Mouse (Mus musculus): ENCODE data around the gene Gm20388.
"Not testable (repeated sequence)": the region's sequence is repeated elsewhere in the genome, so short reads cannot be mapped to it uniquely, and the experiment has no call there.

Gene Gm20388

DNA sequence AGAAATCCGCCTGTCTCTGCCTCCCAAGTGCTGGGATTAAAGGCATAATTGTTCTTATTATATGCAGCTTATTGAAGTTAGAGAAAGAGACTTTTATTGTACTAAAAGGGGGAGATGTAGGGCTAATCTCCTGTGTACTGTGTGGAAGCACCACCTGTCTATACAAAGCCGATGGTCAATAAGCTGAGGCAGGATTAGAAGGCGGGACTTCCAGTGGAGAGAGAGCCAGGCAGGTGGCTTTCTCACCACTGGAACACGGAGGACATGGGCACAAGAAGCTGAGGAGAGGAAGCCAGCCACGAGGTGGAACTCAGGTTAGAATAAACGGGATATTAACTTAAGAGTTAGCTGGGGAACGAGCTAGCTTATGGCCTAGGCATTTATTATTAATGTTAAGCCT lies 3152.1 kb downstream of the Gm20388 start, which contains the start of gene Spg7:
Gene Spg7 (plus strand): TSS at position 222 of the 400 bp plus-strand sequence.
- DNase-seq: no peak

DNA sequence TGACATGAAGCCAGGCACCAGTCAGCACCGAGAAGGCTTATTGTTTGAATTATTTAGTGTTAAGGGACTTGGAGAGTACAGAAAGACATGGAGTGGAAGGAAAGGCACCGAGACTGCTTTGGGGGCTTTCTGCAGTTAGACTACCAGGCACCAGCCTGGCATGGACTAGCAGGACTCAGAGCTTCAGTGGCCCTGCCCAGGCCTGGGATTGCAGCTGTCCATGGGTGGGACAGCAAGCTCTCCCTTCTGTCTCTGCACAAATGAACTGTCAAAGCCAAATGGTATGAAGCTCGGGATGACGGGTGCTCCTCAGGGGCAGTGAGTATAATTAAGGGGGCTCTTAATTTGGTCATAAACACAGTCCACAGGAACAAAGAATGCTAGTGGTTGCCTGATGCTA lies 3153.4 kb downstream of the Gm20388 start:
- no peak for DNase-seq

DNA sequence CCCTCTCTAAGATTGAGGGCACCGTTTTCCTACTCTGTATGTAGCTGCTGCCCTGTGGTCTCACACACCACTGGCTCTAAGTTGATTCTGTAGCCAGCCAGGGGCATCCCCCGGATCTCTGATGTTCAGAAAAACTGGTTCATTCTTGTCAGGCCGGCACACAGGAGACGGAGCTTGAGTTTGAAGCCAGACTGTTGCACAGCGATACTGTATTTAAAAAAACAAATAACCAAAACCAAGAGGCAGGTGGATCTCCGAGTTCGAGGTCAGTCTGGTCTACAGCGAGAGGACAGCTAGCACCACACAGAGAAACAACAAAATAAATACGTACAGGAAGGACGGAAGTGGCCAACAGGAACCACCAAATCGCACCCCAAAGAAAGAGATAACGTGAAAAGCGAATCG lies 3154.2 kb downstream of the Gm20388 start:
- DNase-seq: peak; percentile 46

DNA sequence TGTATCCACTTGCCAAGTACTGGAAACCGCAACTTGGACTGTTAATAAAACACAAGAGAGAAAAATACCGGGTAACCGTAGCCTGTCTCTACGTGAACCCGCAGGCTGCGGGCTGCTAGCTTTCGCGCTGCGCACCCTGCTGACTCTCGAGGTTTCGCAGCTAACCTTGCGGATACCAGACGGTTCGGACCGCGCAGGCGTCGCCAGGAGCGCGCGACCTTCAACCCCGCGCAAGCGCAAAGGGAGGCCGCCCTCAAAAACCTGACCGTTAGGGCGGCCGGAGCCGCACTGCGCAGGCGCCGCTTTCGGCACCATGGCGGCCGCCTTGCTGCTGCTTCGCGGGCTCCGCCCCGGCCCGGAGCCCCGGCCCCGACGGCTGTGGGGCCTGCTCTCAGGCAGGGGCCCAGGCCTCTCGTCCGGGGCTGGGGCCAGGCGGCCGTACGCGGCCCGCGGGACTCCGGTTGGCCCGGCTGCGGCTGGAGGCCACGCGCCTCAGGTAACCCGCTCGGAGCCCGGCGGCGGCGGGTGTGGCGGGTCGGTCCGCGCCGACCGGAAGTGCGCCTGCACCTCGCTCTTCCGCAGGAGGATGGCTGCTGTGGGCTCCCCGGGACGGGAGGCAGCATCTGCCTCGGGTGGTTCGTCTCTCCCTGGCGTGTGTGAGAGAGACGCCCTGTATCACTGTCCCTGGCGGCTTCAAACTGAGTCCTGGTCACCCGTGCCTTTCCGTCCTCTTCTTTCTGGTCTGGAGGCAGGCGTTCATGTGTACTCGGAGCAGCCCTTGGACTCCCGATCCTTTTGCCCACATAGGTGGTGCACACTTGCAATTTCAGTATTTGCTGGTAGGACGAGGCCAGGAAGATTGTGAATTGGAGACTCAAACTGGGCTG lies 3154.8 kb downstream of the Gm20388 start:
- DNase-seq: peak; percentile 98

DNA sequence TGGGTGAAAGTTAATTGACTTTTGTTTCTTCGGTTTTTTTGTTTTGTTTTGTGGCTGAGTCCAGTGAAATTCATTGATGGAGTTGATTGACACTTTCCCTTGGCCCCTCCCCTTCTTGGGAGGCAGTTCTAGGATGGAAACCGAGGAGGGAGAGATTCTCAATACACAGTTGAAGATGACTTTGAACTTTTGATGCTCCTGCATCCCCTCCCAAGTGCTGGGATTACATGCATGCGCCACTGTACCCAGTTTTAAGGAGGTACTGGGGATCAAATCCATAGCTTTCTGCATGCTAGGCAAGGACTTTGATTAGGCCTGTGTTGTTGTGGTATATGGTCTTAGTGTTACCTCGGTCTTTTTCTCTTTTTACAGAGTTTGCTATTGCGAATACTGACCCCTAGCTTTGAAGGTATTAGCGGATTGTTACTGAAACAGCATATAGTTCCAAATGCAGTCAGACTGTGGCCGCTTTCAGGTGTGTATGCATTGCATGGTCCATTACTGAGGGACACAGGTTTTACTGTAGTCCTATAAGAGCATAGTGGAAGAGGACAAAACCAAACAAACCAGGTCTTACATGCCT lies 3155.6 kb downstream of the Gm20388 start:
- DNase-seq: peak; percentile 29

DNA sequence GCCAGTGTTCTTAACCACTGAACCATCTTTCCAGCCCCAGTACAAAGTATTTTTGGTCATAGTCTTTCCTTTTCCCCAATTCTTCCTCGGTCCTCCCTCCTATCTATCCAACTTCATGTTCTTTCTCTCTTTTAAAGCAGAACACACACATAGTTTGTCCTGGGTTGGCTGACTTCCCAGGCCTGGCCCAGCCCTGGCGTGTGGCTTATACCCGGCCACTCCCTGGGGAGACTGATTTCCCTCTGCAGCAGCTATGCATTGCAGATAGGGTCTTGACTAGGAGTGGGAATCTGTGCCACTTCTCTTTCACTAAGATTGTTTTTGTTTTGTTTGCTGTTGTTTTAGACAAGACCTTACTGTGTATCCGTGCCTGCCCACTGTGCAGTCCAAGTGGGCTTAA lies 3160.5 kb downstream of the Gm20388 start:
- DNase-seq: no peak

DNA sequence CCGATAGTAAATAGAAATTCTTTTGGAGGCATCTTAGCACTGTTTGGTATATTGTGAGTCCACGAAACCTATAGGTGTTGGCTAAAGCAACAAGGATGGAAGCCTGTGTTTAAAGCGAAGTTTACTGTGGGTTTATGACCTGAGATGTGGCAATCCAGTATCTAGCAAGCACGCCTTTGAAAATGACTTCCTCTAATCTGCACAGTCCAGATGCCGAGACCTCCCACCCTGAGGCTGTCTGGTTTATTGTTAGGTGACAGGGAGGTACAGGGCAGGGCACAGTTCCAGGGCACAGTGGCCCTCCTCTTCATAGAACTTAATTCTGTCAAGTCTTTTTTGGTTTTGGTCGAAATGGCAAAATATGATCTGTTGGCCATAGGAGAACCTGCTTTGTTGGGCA lies 3166.6 kb downstream of the Gm20388 start:
- peak; percentile 32 for DNase-seq

DNA sequence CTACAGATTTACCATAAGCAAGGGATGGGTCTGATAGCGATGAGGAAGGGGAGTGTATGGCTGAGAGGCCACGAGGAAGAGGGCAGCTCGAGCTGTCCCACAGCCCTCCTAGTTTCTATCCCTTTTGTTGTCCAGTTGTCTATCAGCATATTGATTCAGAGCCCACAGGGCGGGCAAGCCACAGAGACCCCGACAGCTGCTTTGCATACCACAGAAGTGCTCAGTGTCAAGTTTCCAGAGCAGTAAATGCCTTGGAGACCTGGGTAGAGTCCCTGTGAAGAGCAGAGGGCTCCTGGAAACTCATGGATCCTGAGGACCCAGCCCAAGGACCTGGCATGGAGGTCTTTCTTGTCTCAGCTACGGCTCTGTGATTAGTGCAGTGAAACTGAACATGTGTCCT lies 3172.4 kb downstream of the Gm20388 start:
- DNase-seq: no peak

DNA sequence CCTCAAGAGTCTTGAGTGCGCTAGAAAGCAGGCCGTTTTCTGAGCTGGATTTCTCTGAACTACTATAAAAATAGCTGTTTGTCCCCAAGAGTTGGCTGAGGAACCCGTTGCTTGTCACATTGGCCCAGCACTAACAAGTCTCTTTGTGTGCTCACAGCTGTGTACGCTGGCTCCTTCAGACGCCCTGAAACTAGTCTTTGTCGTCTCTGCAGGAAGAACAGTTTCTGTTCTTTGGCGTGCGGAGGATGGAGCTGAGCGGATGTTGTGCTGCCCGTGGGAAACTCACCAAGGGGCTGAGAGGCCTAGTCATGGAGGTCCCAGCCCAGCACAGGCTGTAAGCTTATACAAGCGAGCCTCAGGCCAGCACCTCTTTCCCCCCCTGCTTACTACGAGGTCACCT lies 3173.0 kb downstream of the Gm20388 start:
- DNase-seq: no peak

DNA sequence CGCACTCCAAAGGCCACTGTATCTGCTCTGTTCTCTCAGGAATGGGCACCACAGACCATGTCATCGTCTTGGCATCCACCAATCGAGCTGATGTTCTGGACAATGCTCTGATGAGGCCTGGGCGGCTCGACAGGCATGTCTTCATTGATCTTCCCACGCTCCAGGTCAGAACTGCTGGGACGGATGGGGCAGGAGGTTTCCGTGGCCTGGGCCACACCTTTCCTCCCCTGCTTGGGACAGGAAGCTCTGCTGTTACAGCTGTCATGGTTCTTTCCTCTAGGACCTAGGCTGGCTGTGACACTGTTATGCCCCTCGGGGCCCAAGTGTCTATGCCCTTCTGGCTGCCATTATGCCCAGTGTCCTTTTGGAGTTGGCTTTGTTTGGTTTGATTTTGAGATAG lies 3176.6 kb downstream of the Gm20388 start:
- DNase-seq: no peak

DNA sequence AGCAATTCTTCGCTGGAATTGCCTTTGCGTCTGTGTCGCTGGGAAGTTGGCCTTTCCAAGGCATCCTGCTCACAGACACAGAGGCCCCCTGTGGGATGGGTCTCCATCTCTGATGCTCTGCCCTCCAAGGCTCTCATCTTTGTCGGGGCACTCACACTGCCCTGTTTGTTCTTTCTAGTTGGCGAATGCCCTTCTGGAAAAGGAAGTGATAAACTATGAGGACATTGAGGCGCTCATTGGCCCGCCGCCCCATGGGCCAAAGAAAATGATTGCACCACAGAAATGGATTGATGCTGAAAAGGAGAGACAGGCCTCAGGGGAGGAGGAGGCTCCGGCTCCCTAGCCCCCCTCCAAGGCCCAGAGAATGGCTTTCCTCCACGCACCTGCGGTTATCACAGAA lies 3186.6 kb downstream of the Gm20388 start:
- DNase-seq: no peak

DNA sequence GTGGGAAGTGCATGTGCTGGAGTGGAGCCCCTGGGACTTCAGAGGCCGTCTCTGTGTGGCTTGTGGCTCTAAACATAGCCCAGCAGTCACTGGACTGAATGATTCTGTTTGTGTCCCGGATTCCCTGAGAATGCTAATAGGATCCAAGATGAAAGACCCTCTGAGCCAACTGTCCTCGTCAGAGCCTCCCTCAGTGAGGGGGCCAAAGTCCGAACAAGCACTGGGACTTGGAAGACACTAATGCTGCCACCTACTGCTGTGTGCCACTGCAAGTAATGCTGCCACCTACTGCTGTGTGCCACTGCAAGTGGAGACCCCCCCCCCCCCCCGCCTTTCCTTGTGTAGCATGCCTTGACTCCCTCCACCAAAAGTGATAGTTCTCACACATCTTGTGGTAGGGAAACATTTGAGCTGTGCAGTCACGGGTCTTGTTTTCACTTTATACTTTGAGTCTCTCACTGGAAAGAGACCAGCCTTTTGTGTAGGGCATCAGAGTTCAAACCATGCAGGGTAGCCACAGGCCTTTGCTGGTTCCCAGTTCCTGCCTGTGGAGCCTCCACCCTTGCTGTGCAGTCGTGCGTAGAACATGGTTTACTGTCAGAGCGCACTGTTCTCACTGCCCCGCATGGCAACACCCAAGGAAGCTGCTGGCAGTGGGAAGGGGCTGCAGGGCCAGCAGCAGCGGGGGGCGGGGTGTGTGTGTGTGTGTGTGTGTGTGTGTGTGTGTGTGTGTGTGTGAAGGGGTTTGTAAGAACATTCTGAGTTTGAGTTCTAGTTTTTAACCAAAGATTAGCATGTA lies 3187.3 kb downstream of the Gm20388 start:
- DNase-seq: no peak

DNA sequence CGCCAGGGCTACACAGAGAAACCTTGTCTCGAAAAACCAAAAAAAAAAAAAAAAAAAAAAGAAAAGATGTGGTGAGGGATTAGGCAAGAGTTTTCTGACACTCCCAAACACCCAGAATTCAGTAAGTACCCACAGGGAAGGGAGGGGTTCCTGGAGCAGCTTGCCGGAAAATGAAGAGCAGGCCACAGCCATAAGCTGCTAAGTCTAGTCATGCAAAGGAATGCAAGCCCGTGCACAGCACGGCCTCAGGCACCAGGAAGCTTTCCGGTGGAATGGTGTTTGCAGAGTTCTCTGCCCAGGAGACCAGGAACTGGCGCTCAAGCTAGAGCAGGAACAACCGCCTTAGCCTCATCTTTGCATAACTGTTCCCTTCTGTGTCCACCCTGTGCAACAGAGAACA lies 3189.6 kb downstream of the Gm20388 start:
- no peak for DNase-seq

DNA sequence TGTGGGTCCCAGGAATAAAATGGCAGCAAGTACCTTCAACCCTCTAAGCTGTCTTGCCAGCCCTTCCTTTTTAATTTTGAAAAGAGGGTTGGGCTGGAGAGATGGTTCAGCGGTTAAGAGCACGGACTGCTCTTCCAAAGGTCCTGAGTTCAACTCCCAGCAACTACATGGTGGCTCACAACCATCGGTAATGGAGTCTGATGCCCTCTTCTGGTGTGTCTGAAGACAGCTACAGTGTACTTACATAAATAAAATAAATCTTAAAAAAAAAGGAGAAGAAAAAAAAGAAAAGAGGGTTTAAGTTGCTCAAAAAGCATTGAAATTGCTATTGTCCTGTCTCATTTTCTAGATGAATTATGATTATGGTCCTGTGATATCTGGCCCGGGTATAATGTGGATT lies 3190.6 kb downstream of the Gm20388 start:
- no peak for DNase-seq

DNA sequence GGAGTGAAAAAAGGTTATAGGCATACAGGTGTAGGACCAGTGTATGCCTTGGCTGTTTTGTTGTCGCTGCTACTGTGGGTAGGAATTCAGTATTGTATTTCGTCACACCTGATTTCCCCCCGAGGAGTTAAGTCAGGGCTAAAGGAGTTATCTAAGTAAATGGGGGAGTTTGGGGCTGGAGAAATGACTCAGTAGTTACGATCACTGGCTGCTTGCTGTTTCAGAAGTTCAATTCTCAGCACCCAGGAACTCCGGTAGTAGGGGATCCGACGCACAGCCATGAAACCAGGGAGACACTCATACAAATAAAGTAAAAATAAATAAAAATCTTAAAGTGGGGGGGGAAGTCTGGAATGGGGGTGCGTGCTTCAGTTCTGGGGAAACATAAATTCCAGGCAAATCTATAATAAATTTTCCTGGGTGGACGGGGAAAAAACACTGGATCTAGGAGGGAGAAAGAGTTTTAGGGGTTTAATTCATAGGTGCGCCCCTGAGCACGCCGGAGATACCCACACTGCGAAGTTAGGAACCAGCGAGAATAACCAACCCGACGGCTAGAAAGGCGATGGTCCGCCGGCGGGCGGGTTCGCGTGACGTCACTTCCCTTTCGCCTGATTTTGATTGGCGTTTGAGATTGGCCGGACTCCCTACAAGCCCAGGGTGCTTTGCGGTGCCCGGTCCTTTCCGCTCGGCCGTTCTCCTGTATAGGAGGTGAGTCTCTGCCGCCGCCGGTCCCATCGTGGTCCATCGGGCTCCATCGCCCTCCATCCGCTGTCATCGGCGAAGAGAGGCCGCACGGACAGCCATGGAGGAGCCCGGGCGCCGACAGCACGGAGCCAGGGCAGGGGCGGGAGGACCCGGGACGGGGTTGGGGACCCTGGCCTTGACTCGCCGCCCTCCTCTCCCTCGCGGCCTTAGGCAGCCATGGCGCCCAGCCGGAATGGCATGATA lies 3191.4 kb downstream of the Gm20388 start, which contains the start of gene Rpl13:
Gene Rpl13 (plus strand): TSS at position 616 of the 951 bp plus-strand sequence.
- DNase-seq: peak; percentile 96

DNA sequence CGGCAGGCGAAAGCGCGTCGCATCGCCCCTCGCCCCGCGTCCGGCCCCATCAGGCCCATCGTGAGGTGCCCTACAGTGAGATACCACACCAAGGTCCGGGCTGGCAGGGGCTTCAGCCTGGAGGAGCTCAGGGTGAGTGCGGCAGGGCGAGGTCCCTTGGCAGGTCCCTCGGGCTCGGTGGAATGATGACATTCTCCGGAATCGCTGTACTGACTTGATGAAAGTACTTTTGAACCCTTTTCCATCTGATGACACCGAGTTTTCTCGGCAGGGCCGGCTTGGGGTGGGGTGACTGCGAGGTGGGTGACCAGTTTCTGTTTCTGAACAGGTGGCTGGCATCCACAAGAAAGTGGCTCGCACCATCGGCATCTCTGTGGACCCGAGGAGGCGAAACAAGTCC lies 3192.2 kb downstream of the Gm20388 start:
- DNase-seq: not testable (repeated sequence)

DNA sequence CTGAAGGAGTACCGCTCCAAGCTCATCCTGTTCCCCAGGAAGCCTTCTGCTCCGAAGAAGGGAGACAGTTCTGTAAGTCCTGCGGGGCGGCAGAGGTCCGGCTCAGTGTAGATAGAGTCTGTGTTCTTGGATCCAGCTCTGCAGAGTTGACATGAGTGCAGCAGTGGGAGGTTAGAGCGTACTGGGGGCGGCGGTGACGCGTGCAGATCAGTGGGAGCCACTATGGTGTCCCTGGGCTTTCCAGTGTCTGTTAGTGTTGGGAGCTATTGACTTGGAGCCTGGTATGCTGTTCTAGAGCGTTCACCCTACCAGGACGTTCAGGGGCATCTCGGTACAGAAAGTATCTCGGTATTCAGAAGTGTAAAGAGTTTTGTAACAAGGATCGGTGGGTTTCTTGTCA lies 3192.6 kb downstream of the Gm20388 start:
- no peak for DNase-seq

DNA sequence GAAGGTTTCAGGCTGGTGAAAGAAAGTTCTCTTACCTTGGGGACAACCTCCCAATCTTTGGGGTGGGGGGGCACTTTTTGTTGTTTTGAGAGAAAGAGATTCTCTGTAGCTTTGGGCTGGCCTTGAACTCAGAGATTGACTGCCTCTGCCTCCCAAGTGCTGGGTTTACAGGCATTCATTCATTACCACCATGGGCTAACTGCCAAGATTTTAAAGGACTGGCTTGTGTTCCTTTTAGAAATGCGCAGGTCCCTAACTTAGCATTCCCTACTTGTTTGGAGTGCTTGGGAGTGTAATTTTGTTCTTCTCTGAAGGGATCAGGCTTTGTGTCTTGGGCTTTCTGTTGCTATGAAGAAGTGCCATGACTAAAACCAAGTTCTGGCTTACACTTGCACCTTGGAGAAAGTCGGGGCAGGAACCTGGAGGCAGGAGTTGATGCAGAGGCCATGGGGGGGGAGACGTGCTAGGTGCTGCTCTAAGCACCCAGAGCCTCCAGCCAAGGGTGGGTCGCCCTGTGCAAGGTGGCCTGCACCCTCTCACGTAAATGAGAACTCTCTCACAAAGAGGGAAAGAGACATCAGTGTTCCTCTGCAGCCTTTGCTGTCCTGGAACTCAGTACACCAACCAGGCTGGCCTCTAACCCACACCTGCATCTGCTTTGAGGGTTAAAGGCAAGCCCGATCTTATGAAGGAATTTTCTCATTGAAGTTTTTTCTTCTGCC lies 3193.6 kb downstream of the Gm20388 start:
- DNase-seq: no peak

DNA sequence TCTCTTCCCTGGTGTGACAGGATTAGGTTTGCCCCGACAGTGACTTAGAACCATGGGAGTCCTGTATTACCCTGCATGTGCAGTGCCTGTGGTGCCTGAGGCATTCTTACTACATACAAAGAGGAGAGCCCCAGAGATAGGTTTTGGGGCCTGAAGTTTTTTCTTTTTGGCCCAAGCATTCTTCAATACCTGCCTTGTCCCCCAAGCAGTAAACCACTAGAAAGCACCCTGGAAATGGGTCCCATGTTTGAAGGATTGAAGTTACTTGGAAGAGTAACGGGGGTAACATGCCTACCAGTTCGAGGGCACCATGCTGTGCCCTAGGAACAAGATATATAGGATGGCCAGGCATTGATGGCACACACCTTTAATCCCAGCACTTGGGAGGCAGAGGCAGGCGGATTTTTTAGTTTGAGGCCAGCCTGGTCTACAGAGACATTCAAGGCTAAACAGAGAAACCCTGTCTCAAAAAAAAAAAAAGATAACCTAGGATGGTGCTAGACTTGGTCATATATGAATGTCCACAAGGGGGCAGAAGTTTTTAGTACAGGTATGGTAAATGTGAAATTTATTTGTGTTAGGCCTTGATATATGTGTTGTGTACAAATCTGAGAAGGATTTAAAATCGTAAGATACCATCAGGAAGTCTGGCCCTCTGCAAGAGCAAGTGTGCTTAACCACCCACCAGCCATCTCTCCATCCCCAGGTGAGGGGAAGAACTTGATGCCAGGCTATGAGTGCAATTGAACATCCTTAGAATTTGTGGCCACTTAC lies 3195.1 kb downstream of the Gm20388 start:
- no peak for DNase-seq

DNA sequence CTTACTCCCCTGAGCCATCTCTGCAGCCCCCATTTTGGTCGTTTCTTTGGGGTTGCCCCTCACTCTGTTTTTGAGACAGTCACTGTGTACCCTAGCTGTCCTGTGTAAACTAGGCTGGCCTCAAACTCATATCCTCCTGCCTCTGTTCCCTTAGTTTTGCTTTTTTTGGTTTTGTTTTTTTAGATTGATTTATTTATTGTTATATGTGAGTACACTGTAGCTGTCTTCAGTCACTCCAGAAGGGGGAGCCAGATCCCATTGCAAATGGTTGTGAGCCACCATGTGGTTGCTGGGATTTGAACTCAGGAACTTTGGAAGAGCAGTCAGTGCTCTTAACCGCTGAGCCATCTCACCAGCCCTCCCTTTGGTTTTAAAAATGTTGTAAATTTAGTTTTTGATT lies 3195.9 kb downstream of the Gm20388 start:
- no peak for DNase-seq

DNA sequence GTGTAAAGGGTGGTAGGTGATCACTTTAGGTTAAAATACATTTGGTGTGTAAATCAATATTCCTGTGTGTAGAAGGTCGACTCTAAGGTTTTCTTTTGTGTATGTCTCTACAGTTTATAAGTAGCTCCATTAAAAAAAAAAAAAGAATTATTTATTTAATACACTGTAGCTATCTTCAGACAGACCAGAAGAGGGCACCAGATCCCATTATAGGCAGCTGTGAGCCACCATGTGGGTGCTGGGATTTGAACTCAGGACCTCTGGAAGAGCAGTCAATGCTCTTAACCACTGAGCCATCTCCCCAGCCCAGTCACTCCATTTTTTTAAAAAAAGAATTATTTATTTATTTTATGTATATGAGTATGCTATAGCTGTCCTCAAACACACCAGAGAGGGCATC lies 3197.4 kb downstream of the Gm20388 start:
- no peak for DNase-seq

Measured in liver (tissue).